Mouse (Mus musculus): Measurements from ENCODE around the gene 4930452B06Rik.

DNA sequence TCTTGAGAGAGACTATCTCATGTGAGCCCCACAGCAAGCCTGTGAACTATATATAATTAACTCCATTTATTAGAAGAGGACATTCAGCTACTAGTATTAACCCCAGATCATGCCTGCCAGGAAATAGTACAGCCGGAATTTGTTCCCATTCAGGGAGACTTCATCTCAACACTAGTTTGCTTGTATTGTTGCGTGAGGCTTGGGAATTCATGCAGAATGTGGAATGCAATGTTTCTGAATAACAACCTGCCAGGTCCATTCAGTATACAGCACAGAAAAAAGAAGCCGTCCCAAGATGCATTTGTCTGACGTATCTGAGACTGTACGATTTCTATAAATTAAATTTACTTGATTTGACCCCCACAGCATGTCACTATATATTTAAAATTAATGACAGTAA, 190.2 kb downstream of the 4930452B06Rik start:
- no peak for TF ChIP-seq CTCF (IDR thresholded peaks at IDR 0.05; ENCODE audit: low read depth)
- no peak for TF ChIP-seq EP300 (IDR thresholded peaks at IDR 0.05; ENCODE audit: low read depth)
